Mouse (Mus musculus): ENCODE results near the gene Sbk3. TPM values are rescaled to one million over a fixed set of nuclear protein-coding genes. Genes with fewer than 3 reads are reported as not detected.

The Sbk3 gene
- total and polyA plus RNA-seq, 2 experiments from 2014 or later, result 2.7 to 3.9 TPM

DNA sequence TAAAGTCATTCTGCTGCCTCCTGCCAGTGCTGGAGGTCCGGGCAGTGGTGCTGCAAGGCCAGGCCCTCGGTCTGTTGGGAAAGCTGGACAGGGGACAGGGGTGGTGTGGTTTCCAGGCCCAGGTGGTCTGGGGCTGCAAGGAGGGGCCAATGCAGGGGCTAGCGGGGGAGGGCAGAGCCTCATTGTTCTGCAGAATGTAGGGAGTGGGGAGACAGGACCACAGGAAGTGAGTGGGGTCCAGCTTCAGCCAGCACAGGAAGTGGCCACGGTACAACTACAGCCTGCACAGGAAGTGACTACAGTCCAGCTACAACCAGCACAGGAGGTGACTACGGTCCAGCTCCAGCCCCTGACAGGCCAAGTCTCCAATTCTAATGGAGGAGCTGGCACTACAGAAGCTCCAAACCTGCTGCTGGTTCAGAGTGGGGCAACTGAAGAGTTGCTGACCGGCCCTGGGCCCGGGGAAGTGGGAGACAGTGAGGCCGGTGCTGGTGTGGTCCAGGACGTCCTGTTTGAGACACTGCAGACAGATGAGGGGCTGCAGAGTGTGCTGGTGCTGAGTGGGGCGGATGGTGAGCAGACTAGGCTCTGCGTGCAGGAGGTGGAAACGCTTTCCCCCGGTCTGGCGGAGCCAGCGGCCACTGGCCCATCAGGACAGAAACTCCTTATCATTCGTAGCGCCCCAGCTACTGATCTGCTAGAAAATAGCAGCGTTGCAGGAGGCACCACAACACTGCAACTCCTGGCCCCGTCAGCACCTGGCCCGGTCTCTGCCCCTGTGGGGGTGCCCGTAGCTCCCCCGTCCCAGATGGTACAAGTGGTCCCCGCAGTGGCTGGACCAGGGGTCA lies 49.8 kb downstream of the Sbk3 start:
- H3K4me1 ChIP-seq (ENCODE audit: control insufficient read depth, insufficient read depth), result peaks cover 22% of the 10 kb centered on the region
- ATAC-seq (ENCODE audit: insufficient read depth, low read depth), result peak; percentile 27
- no peaks in the 10 kb centered on the region for H3K9me3 ChIP-seq (replicated peaks; ENCODE audit: control insufficient read depth, low read length)
- no peak overlapping the region for H3K9ac ChIP-seq (replicated peaks; ENCODE audit: low read depth, low read length)
- H3K27me3 ChIP-seq (ENCODE audit: control insufficient read depth, insufficient read depth, low read length), result no peaks in the 10 kb centered on the region
- 0 out of 2 replicates have a peak overlapping the region, but pooled peaks have one; percentile 13 for H3K4me2 ChIP-seq (ENCODE audit: low read depth, low read length)
- 27% methylated on average over 23 of the region's 23 CpGs for WGBS
- no peak overlapping the region for H3K4me3 ChIP-seq (ENCODE audit: low read depth, low read length)
- H3K27ac ChIP-seq (ENCODE audit: low read depth), result peak overlapping the region; percentile 77
- TF ChIP-seq EP300 (IDR thresholded peaks at IDR 0.05; ENCODE audit: low read depth), result no peak; the same call in 1 of the 2 replicates
- TF ChIP-seq CTCF (IDR thresholded peaks at IDR 0.05; ENCODE audit: low read depth), result no peak
- H3K36me3 ChIP-seq (replicated peaks; ENCODE audit: control insufficient read depth, insufficient read depth, low read length), result peaks cover 32% of the 10 kb centered on the region
- DNase-seq (ENCODE audit: low spot score), result peak; percentile 46

DNA sequence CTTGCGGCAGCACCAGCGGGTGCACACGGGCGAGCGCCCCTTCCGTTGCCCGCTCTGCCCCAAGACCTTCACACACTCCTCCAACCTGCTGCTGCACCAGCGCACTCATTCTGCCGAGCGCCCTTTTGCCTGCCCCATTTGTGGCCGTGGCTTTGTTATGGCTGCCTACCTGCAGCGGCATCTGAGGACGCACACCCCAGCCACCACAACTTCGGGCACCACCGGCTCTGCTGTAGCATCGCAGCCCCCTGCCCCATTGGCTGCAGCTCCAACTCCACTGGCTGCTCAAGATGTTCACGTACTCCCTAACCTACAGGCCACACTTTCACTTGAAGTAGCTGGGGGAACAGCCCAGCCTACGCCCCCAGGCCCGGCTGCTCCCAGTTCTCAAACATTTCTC lies 50.5 kb downstream of the Sbk3 start:
- no peak for ATAC-seq (ENCODE audit: insufficient read depth, low read depth)
- H3K27me3 ChIP-seq (ENCODE audit: control insufficient read depth, insufficient read depth, low read length), result no peaks in the 10 kb centered on the region
- peak overlapping the region; percentile 77 for H3K27ac ChIP-seq (ENCODE audit: low read depth)
- no peaks in the 10 kb centered on the region for H3K9me3 ChIP-seq (replicated peaks; ENCODE audit: control insufficient read depth, low read length)
- DNase-seq (ENCODE audit: low spot score), result no peak
- H3K4me1 ChIP-seq (ENCODE audit: control insufficient read depth, insufficient read depth), result peaks cover 22% of the 10 kb centered on the region
- no peak overlapping the region for H3K9ac ChIP-seq (replicated peaks; ENCODE audit: low read depth, low read length)
- WGBS, result 90% methylated on average over 19 of the region's 19 CpGs
- H3K4me3 ChIP-seq (ENCODE audit: low read depth, low read length), result no peak overlapping the region
- no peak overlapping the region for H3K4me2 ChIP-seq (ENCODE audit: low read depth, low read length)
- peaks cover 32% of the 10 kb centered on the region for H3K36me3 ChIP-seq (replicated peaks; ENCODE audit: control insufficient read depth, insufficient read depth, low read length)
- no peak for TF ChIP-seq EP300 (IDR thresholded peaks at IDR 0.05; ENCODE audit: low read depth)
- TF ChIP-seq CTCF (IDR thresholded peaks at IDR 0.05; ENCODE audit: low read depth), result no peak

- Histone ChIP-seq H3K4me1 (ENCODE audit: control insufficient read depth, insufficient read depth) (peaks cover 22% of the 10 kb centered on the region), H3K27me3 (ENCODE audit: control insufficient read depth, insufficient read depth, low read length) (no peaks in the 10 kb centered on the region), H3K36me3 (replicated peaks; ENCODE audit: control insufficient read depth, insufficient read depth, low read length) (peaks cover 32% of the 10 kb centered on the region), H3K27ac (ENCODE audit: low read depth) (no peak overlapping the region), H3K9ac (replicated peaks; ENCODE audit: low read depth, low read length) (no peak overlapping the region), H3K4me2 (ENCODE audit: low read depth, low read length) (no peak overlapping the region), H3K9me3 (replicated peaks; ENCODE audit: control insufficient read depth, low read length) (no peaks in the 10 kb centered on the region), H3K4me3 (ENCODE audit: low read depth, low read length) (no peak overlapping the region)
- TF ChIP-seq CTCF (IDR thresholded peaks at IDR 0.05; ENCODE audit: low read depth) (no peak), EP300 (IDR thresholded peaks at IDR 0.05; ENCODE audit: low read depth) (no peak)
- WGBS, result 91% methylated on average over 21 of the region's 21 CpGs
- DNase-seq (ENCODE audit: low spot score) (no peak), ATAC-seq (ENCODE audit: insufficient read depth, low read depth) (no peak)
These were observed 51.0 kb downstream of the Sbk3 start for GRCm38 (mm10) chr7:4919971-4920370.

DNA sequence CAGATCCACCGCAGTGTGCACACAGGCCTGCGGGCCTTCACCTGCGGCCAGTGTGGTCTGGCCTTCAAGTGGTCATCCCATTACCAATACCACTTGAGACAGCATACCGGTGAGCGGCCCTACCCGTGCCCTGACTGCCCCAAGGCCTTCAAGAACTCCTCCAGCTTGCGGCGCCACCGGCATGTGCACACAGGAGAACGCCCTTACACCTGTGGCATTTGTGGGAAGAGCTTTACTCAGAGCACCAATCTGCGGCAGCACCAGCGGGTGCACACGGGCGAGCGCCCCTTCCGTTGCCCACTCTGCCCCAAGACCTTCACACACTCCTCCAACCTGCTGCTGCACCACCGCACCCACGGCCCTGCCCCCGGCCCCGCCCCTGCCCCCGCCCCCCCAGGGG lies 51.9 kb downstream of the Sbk3 start:
- Histone ChIP-seq H3K36me3 (replicated peaks; ENCODE audit: control insufficient read depth, insufficient read depth, low read length) (peaks cover 32% of the 10 kb centered on the region), H3K27me3 (ENCODE audit: control insufficient read depth, insufficient read depth, low read length) (no peaks in the 10 kb centered on the region), H3K9ac (replicated peaks; ENCODE audit: low read depth, low read length) (no peak overlapping the region), H3K27ac (ENCODE audit: low read depth) (no peak overlapping the region), H3K4me3 (ENCODE audit: low read depth, low read length) (no peak overlapping the region), H3K9me3 (replicated peaks; ENCODE audit: control insufficient read depth, low read length) (no peaks in the 10 kb centered on the region), H3K4me1 (ENCODE audit: control insufficient read depth, insufficient read depth) (peaks cover 26% of the 10 kb centered on the region), H3K4me2 (ENCODE audit: low read depth, low read length) (no peak overlapping the region)
- DNase-seq (ENCODE audit: low spot score), result no peak
- WGBS, result 84% methylated on average over 20 of the region's 21 CpGs
- TF ChIP-seq EP300 (IDR thresholded peaks at IDR 0.05; ENCODE audit: low read depth) (no peak), CTCF (IDR thresholded peaks at IDR 0.05; ENCODE audit: low read depth) (no peak)
- ATAC-seq (ENCODE audit: insufficient read depth, low read depth), result no peak

- no peak for ATAC-seq (ENCODE audit: insufficient read depth, low read depth)
- H3K27ac ChIP-seq (ENCODE audit: low read depth), result no peak overlapping the region
- no peak overlapping the region for H3K4me2 ChIP-seq (ENCODE audit: low read depth, low read length)
- H3K9ac ChIP-seq (replicated peaks; ENCODE audit: low read depth, low read length), result no peak overlapping the region
- TF ChIP-seq EP300 (IDR thresholded peaks at IDR 0.05; ENCODE audit: low read depth), result no peak
- no peak for TF ChIP-seq CTCF (IDR thresholded peaks at IDR 0.05; ENCODE audit: low read depth)
- peaks cover 32% of the 10 kb centered on the region for H3K36me3 ChIP-seq (replicated peaks; ENCODE audit: control insufficient read depth, insufficient read depth, low read length)
- no peak overlapping the region for H3K4me3 ChIP-seq (ENCODE audit: low read depth, low read length)
- no peak for DNase-seq (ENCODE audit: low spot score)
- H3K9me3 ChIP-seq (replicated peaks; ENCODE audit: control insufficient read depth, low read length), result no peaks in the 10 kb centered on the region
- 88% methylated on average over 15 of the region's 15 CpGs for WGBS
- H3K27me3 ChIP-seq (ENCODE audit: control insufficient read depth, insufficient read depth, low read length), result no peaks in the 10 kb centered on the region
- peaks cover 23% of the 10 kb centered on the region for H3K4me1 ChIP-seq (ENCODE audit: control insufficient read depth, insufficient read depth)
These were observed 52.3 kb downstream of the Sbk3 start for GRCm38 (mm10) chr7:4918681-4919080.

All from heart, postnatal 0 days (tissue).